Mouse (Mus musculus) MEL (cell line): ENCODE data around the gene Cobll1.

Experiments used
- CHD1 ChIP-seq: IDR thresholded peaks from 2 replicates; pipeline ENCODE4 v1.6.1; 2012; ENCODE audit warnings: low read depth, mild to moderate bottlenecking, inconsistent platforms, low read length, improper control_type of control experiment
- CTCF ChIP-seq, 3 experiments: IDR thresholded peaks in 2 of 3; conservative IDR thresholded peaks in 1 of 3; 2 replicates each; pipeline ENCODE4 v1.5.1; 2011 to 2012; ENCODE audit warnings: low read length in 3 of 3, low read depth in 2 of 3, mild to moderate bottlenecking in 2 of 3, improper control_type of control experiment in 1 of 3, inconsistent platforms in 1 of 3, mixed read lengths in 1 of 3, moderate library complexity in 1 of 3; ENCODE audit not compliant: control insufficient read depth in 1 of 3, insufficient read depth in 1 of 3, poor library complexity in 1 of 3, severe bottlenecking in 1 of 3
- ELF1 ChIP-seq: IDR thresholded peaks from 2 replicates; pipeline ENCODE4 v1.6.1; 2014; ENCODE audit warnings: low read depth, mild to moderate bottlenecking, inconsistent platforms, low read length, improper control_type of control experiment, moderate library complexity
- EP300 ChIP-seq, 2 experiments: IDR thresholded peaks; 2 replicates each; pipeline ENCODE4 v1.6.1; 2011; ENCODE audit warnings: improper control_type of control experiment in 2 of 2, low read length in 2 of 2, low read depth in 1 of 2, mild to moderate bottlenecking in 1 of 2
- GABPA ChIP-seq: IDR thresholded peaks from 2 replicates; pipeline ENCODE4 v1.6.1; 2012; ENCODE audit warnings: low read depth, mild to moderate bottlenecking, inconsistent platforms, low read length, improper control_type of control experiment, moderate library complexity
- KAT2A ChIP-seq: conservative IDR thresholded peaks from 2 replicates; pipeline ENCODE4 v1.6.1; 2012; ENCODE audit warnings: low read depth, low read length, improper control_type of control experiment, inconsistent platforms
- MAFK ChIP-seq: IDR thresholded peaks from 2 replicates; pipeline ENCODE4 v1.6.1; 2011; ENCODE audit warnings: low read depth, mild to moderate bottlenecking, low read length, improper control_type of control experiment, borderline replicate concordance
- MAX ChIP-seq: IDR thresholded peaks from 2 replicates; pipeline ENCODE4 v1.6.1; 2011; ENCODE audit warnings: low read length, improper control_type of control experiment
- POLR2A ChIP-seq, 2 experiments: IDR thresholded peaks; 2 replicates each; pipeline ENCODE4 v1.6.1; 2011 to 2012; ENCODE audit warnings: low read length in 2 of 2, mild to moderate bottlenecking in 2 of 2, control low read depth in 1 of 2, improper control_type of control experiment in 1 of 2, low read depth in 1 of 2, moderate library complexity in 1 of 2; ENCODE audit not compliant: control insufficient read depth in 1 of 2, insufficient read depth in 1 of 2, poor library complexity in 1 of 2
- POLR2AphosphoS2 ChIP-seq: IDR thresholded peaks from 2 replicates; pipeline ENCODE4 v1.6.1; 2011; ENCODE audit warnings: low read length, improper control_type of control experiment
- RAD21 ChIP-seq: IDR thresholded peaks from 2 replicates; pipeline ENCODE4 v1.6.1; 2011; ENCODE audit warnings: mild to moderate bottlenecking, low read depth, low read length, improper control_type of control experiment
- USF2 ChIP-seq, 2 experiments: IDR thresholded peaks; 2 replicates each; pipeline ENCODE4 v1.6.1; 2011 to 2012; ENCODE audit warnings: improper control_type of control experiment in 2 of 2, low read length in 2 of 2, borderline replicate concordance in 1 of 2, inconsistent platforms in 1 of 2, low read depth in 1 of 2, mild to moderate bottlenecking in 1 of 2; ENCODE audit not compliant: insufficient read depth in 1 of 2

GRCm38 (mm10) chr2:65170256-65170655 is 68.9 kb downstream of the Cobll1 start:
- TF ChIP-seq CTCF (IDR thresholded peaks at IDR 0.05 in 2 of 3, conservative IDR thresholded peaks at IDR 0.05 in 1 of 3; ENCODE audit: control insufficient read depth in 1 of 3, insufficient read depth in 1 of 3, low read depth in 2 of 3, low read length in 3 of 3, poor library complexity in 1 of 3, severe bottlenecking in 1 of 3) = no peak
- no peak for TF ChIP-seq POLR2AphosphoS2
- TF ChIP-seq ELF1 = no peak
- TF ChIP-seq CHD1 = no peak
- no peak for TF ChIP-seq POLR2A (IDR thresholded peaks at IDR 0.05; ENCODE audit: control insufficient read depth in 1 of 2, insufficient read depth in 1 of 2, low read depth in 1 of 2, low read length in 2 of 2, poor library complexity in 1 of 2)
- no peak for TF ChIP-seq KAT2A
- TF ChIP-seq MAFK = no peak
- no peak for TF ChIP-seq RAD21
- TF ChIP-seq GABPA = no peak
- TF ChIP-seq USF2 (IDR thresholded peaks at IDR 0.05; ENCODE audit: borderline replicate concordance in 1 of 2, insufficient read depth in 1 of 2, low read depth in 1 of 2, low read length in 2 of 2) = no peak
- TF ChIP-seq MAX = no peak
- no peak for TF ChIP-seq EP300 (IDR thresholded peaks at IDR 0.05; ENCODE audit: low read depth in 1 of 2, low read length in 2 of 2)
